Mouse (Mus musculus): ENCODE results near the gene Krtap5-1. TPM values are rescaled to one million over a fixed set of nuclear protein-coding genes. Genes with fewer than 3 reads are reported as not detected.
"Not testable (repeated sequence)": the region's sequence is repeated elsewhere in the genome, so short reads cannot be mapped to it uniquely, and the experiment has no call there.

Krtap5-1 gene
- polyA plus RNA-seq, 1 experiment from 2014 or later, result not detected

DNA sequence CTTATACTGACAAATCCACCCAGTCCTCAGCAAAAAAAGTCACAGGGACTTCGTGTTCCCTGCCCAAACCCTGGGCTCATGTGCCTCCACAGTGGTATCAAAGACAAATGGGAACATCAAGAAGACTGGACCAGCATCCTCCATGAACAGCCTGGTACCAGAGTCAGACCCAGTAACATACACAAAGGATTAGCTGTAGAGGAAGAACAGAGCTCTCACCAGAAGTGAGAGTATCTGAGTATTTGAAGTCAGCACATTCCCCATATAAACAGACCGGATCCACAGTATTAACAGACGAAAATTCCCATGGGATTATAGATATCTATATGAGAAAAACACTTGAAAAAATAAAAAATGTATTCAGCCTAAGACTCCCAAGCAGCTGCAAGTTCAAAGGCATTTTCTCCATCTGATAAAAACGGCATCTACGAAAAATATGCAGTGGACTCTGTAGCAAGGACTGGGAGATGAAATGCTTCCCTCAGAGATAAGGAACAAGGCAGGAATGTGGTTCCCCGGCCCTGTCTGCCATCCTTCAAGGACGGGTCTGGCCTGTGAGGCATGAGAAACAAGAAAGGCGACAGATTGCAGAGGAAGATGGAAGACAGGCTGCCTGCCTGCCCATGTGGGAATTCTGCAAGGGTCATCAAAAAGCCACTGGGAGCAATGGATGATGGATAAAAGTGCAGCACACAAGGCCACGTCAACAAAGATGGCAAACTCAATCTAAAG lies 30.0 kb upstream of the Krtap5-1 start:
- no peaks in the 10 kb centered on the region for H3K9me3 ChIP-seq (ENCODE audit: low read length)
- H3K4me1 ChIP-seq (ENCODE audit: insufficient read depth, low read length), result peaks cover 15% of the 10 kb centered on the region
- H3K27me3 ChIP-seq (ENCODE audit: insufficient read depth, low read length), result no peaks in the 10 kb centered on the region
- 48% methylated on average over 9 of the region's 9 CpGs for WGBS
- H3K9ac ChIP-seq (replicated peaks; ENCODE audit: low read length), result no peak overlapping the region
- H3K4me3 ChIP-seq (ENCODE audit: low read length), result no peak overlapping the region
- no peaks in the 10 kb centered on the region for H3K36me3 ChIP-seq (ENCODE audit: insufficient read depth, low read length)
- peak overlapping the region; percentile 55; the same call in 1 of the 2 replicates for H3K27ac ChIP-seq (ENCODE audit: low read length)
- no peak for ATAC-seq (ENCODE audit: low FRiP score, low TSS enrichment)
- H3K4me2 ChIP-seq (replicated peaks; ENCODE audit: low read depth, low read length), result no peak overlapping the region

GRCm38 (mm10) chr7:142323396-142324117 lies 26.6 kb upstream of the Krtap5-1 start:
- Histone ChIP-seq H3K27me3 (ENCODE audit: insufficient read depth, low read length) (no peaks in the 10 kb centered on the region), H3K4me3 (ENCODE audit: low read length) (no peak overlapping the region), H3K9me3 (ENCODE audit: low read length) (no peaks in the 10 kb centered on the region), H3K36me3 (ENCODE audit: insufficient read depth, low read length) (no peaks in the 10 kb centered on the region), H3K27ac (ENCODE audit: low read length) (no peak overlapping the region), H3K4me1 (ENCODE audit: insufficient read depth, low read length) (peaks cover 16% of the 10 kb centered on the region), H3K4me2 (replicated peaks; ENCODE audit: low read depth, low read length) (no peak overlapping the region), H3K9ac (replicated peaks; ENCODE audit: low read length) (no peak overlapping the region)
- 88% methylated on average over 12 of the region's 12 CpGs for WGBS
- no peak for ATAC-seq (ENCODE audit: low FRiP score, low TSS enrichment)

DNA sequence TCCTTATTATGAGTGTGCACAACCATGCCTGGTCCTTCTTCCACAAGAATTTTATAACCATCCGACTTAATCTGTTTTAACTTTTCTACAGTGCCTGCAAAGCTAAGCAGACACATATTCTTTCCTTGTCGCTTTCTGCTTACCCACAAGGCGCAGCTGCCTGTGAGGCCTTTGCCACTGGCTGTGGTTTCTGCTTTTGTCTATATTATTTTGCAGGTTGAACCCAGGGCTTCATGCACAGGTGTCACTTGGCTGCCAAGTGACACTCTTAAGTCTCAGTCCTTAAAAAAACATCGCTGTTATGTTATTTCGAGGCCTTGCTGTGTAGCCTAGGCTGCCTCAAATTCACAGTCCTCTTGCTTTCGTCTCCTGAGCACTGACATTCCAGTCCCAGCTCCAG lies 25.7 kb upstream of the Krtap5-1 start:
- no peaks in the 10 kb centered on the region for H3K27me3 ChIP-seq (ENCODE audit: insufficient read depth, low read length)
- no peak for ATAC-seq (ENCODE audit: low FRiP score, low TSS enrichment)
- no peak overlapping the region for H3K4me3 ChIP-seq (ENCODE audit: low read length)
- no peaks in the 10 kb centered on the region for H3K36me3 ChIP-seq (ENCODE audit: insufficient read depth, low read length)
- WGBS, result 79% methylated on average over 6 of the region's 6 CpGs
- no peak overlapping the region for H3K9ac ChIP-seq (replicated peaks; ENCODE audit: low read length)
- H3K4me1 ChIP-seq (ENCODE audit: insufficient read depth, low read length), result peaks cover 15% of the 10 kb centered on the region
- no peak overlapping the region for H3K4me2 ChIP-seq (replicated peaks; ENCODE audit: low read depth, low read length)
- H3K9me3 ChIP-seq (ENCODE audit: low read length), result no peaks in the 10 kb centered on the region
- no peak overlapping the region for H3K27ac ChIP-seq (ENCODE audit: low read length)

DNA sequence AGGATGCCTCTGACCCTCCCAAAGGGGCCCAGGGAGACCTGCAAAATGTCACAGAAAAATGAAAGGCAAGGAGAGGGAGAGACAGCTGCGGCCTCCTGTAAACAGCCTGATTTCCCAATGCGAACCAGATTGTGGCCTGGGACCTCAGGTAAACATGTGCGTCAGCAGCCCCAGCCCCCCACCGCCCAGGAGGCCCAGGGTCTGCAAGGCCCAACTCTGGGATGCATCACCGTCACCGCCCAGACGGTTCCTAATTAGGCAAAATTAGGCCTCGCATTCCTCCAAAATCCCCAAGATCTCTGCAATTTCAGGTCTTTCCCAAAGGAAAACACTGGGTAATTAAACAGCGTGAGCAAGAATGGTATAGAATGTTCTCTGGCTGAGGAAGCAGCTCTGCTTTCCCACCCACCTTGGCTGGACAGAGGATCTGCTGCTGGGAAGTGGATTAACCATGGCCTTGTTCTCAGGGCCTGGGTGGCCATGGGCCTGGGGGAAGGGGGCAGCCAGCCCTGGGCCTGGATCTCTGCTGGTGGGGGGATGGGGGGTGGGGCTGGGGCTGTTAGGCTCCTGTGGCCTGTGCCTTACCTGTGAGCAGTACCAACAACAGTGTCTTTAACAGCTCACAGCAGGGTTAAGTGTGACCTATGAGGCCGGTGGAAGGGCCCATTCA lies 24.9 kb upstream of the Krtap5-1 start:
- 63% methylated on average over 4 of the region's 10 CpGs for WGBS
- H3K27me3 ChIP-seq (ENCODE audit: insufficient read depth, low read length); H3K9me3 ChIP-seq (ENCODE audit: low read length); H3K4me2 ChIP-seq (replicated peaks; ENCODE audit: low read depth, low read length); H3K4me3 ChIP-seq (ENCODE audit: low read length); H3K9ac ChIP-seq (replicated peaks; ENCODE audit: low read length); H3K36me3 ChIP-seq (ENCODE audit: insufficient read depth, low read length); ATAC-seq (ENCODE audit: low FRiP score, low TSS enrichment); H3K27ac ChIP-seq (ENCODE audit: low read length): not testable (repeated sequence)
- peaks cover 15% of the 10 kb centered on the region for H3K4me1 ChIP-seq (ENCODE audit: insufficient read depth, low read length)

- peak overlapping the region; percentile 29; the same call in 1 of the 2 replicates for H3K9ac ChIP-seq (replicated peaks; ENCODE audit: low read length)
- 18% methylated on average over 2 of the region's 2 CpGs for WGBS
- H3K4me1 ChIP-seq (ENCODE audit: insufficient read depth, low read length), result peaks cover 15% of the 10 kb centered on the region
- ATAC-seq (ENCODE audit: low FRiP score, low TSS enrichment), result 0 out of 2 replicates have a peak, but pooled peaks have one; percentile 25
- H3K4me2 ChIP-seq (replicated peaks; ENCODE audit: low read depth, low read length), result no peak overlapping the region
- H3K4me3 ChIP-seq (ENCODE audit: low read length), result no peak overlapping the region
- no peaks in the 10 kb centered on the region for H3K36me3 ChIP-seq (ENCODE audit: insufficient read depth, low read length)
- H3K9me3 ChIP-seq (ENCODE audit: low read length), result no peaks in the 10 kb centered on the region
- H3K27ac ChIP-seq (ENCODE audit: low read length), result peak overlapping the region; percentile 51; the same call in 1 of the 2 replicates
- no peaks in the 10 kb centered on the region for H3K27me3 ChIP-seq (ENCODE audit: insufficient read depth, low read length)
These were observed 24.0 kb upstream of the Krtap5-1 start for GRCm38 (mm10) chr7:142320906-142321305.

DNA sequence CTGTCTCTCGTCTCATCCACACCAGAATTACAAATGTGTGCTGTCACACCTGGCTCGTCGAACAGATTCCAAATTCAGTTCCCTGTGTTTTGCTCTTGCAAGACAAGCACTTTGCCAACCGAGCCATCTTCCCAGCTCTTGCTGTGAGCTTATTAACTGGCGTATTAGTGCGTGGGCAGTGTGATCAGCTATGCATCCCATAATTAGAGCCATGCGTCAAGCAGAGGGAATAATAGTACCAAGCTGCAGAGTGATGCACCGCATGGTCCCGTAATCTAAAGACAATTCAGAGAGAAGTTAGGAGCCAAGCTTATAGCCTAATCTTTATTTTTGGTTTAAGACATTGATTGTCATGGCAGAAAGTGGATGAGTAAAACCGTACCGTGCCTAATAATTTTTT lies 22.2 kb upstream of the Krtap5-1 start:
- Histone ChIP-seq H3K4me1 (ENCODE audit: insufficient read depth, low read length) (peaks cover 15% of the 10 kb centered on the region), H3K4me3 (ENCODE audit: low read length) (no peak overlapping the region), H3K36me3 (ENCODE audit: insufficient read depth, low read length) (no peaks in the 10 kb centered on the region), H3K9ac (replicated peaks; ENCODE audit: low read length) (no peak overlapping the region), H3K27me3 (ENCODE audit: insufficient read depth, low read length) (no peaks in the 10 kb centered on the region), H3K27ac (ENCODE audit: low read length) (no peak overlapping the region), H3K9me3 (ENCODE audit: low read length) (no peaks in the 10 kb centered on the region), H3K4me2 (replicated peaks; ENCODE audit: low read depth, low read length) (no peak overlapping the region)
- ATAC-seq (ENCODE audit: low FRiP score, low TSS enrichment), result no peak
- 86% methylated on average over 11 of the region's 11 CpGs for WGBS

DNA sequence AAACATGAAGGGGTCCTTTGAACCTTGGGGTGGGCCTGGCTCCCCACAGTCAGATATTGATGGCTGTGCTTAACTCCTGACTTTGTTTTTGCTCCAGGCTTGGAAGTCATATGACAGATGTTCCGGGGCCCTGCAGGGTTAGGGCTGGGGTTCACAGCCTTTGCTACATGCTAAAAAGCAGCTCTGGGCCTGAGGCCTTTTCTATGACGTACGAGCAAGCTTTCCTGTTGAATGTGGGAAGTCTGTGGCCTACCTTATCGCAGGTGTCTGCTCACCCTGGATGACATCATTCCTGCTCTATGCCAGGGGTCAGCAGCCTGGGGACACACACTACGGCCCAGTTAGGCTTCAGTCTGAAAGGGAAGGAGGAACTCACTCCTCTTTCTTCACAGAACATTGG lies 20.3 kb upstream of the Krtap5-1 start:
- Histone ChIP-seq H3K9me3 (ENCODE audit: low read length) (no peaks in the 10 kb centered on the region), H3K9ac (replicated peaks; ENCODE audit: low read length) (no peak overlapping the region), H3K27me3 (ENCODE audit: insufficient read depth, low read length) (no peaks in the 10 kb centered on the region), H3K36me3 (ENCODE audit: insufficient read depth, low read length) (no peaks in the 10 kb centered on the region), H3K4me1 (ENCODE audit: insufficient read depth, low read length) (peaks cover 15% of the 10 kb centered on the region), H3K27ac (ENCODE audit: low read length) (no peak overlapping the region), H3K4me3 (ENCODE audit: low read length) (no peak overlapping the region), H3K4me2 (replicated peaks; ENCODE audit: low read depth, low read length) (no peak overlapping the region)
- 73% methylated on average over 5 of the region's 5 CpGs for WGBS
- ATAC-seq (ENCODE audit: low FRiP score, low TSS enrichment), result no peak

DNA sequence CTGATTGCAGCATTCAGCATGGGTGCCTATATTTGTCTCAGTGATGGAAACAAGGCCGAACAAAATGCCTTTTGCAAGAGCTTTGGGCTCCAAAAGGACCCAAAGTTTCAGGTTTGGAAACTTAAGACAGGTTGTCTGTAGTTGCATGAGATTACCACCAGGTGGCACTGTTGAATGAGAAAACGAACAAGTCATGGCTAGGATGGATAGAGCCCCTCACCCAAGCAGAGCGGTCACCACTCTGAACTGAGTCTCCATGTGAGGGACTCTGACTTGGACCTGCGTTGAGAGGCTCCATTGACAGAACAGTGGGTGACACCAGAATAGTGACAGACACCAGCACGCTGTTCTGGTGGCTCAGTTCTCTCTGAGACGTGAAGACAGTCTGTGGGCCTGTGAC lies 19.6 kb upstream of the Krtap5-1 start:
- no peaks in the 10 kb centered on the region for H3K9me3 ChIP-seq (ENCODE audit: low read length)
- H3K27ac ChIP-seq (ENCODE audit: low read length), result no peak overlapping the region
- no peaks in the 10 kb centered on the region for H3K36me3 ChIP-seq (ENCODE audit: insufficient read depth, low read length)
- H3K4me1 ChIP-seq (ENCODE audit: insufficient read depth, low read length), result peaks cover 15% of the 10 kb centered on the region
- H3K27me3 ChIP-seq (ENCODE audit: insufficient read depth, low read length), result no peaks in the 10 kb centered on the region
- peak; percentile 77; the same call in 1 of the 2 replicates for ATAC-seq (ENCODE audit: low FRiP score, low TSS enrichment)
- no peak overlapping the region for H3K9ac ChIP-seq (replicated peaks; ENCODE audit: low read length)
- H3K4me2 ChIP-seq (replicated peaks; ENCODE audit: low read depth, low read length), result no peak overlapping the region
- no peak overlapping the region for H3K4me3 ChIP-seq (ENCODE audit: low read length)
- 30% methylated on average over 6 of the region's 6 CpGs for WGBS

GRCm38 (mm10) chr7:142314600-142315285 lies 17.8 kb upstream of the Krtap5-1 start:
- ATAC-seq (ENCODE audit: low FRiP score, low TSS enrichment), result no peak
- Histone ChIP-seq H3K27me3 (ENCODE audit: insufficient read depth, low read length) (no peaks in the 10 kb centered on the region), H3K9ac (replicated peaks; ENCODE audit: low read length) (no peak overlapping the region), H3K4me2 (replicated peaks; ENCODE audit: low read depth, low read length) (no peak overlapping the region), H3K9me3 (ENCODE audit: low read length) (no peaks in the 10 kb centered on the region), H3K4me1 (ENCODE audit: insufficient read depth, low read length) (no peaks in the 10 kb centered on the region), H3K36me3 (ENCODE audit: insufficient read depth, low read length) (no peaks in the 10 kb centered on the region), H3K27ac (ENCODE audit: low read length) (no peak overlapping the region), H3K4me3 (ENCODE audit: low read length) (no peak overlapping the region)
- WGBS, result 52% methylated on average over 5 of the region's 5 CpGs

Data from kidney, embryonic 16.5 days (tissue).